Mouse (Mus musculus): Measurements from ENCODE around the gene Tctex1d4. TPM values are rescaled to one million over a fixed set of nuclear protein-coding genes. Genes with fewer than 3 reads are reported as not detected.
A peak's percentile ranks its signal among the peaks of the same experiment; 100 is the strongest.

Gene Tctex1d4
- polyA plus RNA-seq, 1 experiment from 2014 or later, result 0.24 TPM

DNA sequence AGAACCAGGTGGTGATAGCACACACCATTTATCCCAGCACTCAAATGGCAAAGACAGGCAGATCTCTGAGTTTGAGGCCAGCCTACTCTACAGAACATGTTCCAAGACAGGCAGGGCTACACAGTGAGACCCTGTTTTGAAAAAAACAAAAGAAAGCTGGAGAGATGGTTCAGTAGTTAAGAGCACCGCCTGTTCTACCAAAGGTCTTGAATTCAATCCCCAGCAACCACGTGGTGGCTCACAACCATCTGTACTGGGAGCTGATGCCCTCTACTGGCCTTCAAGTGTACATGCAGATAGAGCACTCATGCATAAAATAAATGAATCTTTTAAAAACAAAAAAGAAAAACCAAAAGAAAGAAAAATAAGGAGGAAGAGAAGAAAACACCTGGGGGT lies 12.6 kb downstream of the Tctex1d4 start:
- no peak overlapping the region for H3K27ac ChIP-seq
- no peak overlapping the region for H3K9ac ChIP-seq (ENCODE audit: low read depth, low read length)
- WGBS, result 5% methylated on average over 2 of the region's 2 CpGs
- no peak for ATAC-seq (replicated peaks; ENCODE audit: low FRiP score, low read depth)
- DNase-seq (ENCODE audit: low spot score), result peak; percentile 77
- no peaks in the 10 kb centered on the region for H3K4me1 ChIP-seq (replicated peaks; ENCODE audit: insufficient read depth, low read length)
- H3K27me3 ChIP-seq (ENCODE audit: insufficient read depth, low read length), result no peaks in the 10 kb centered on the region
- H3K4me3 ChIP-seq (replicated peaks; ENCODE audit: low read depth, low read length), result no peak overlapping the region
- H3K9me3 ChIP-seq (replicated peaks; ENCODE audit: low read length), result no peaks in the 10 kb centered on the region
- no peak overlapping the region for H3K4me2 ChIP-seq (ENCODE audit: low read length)
- no peaks in the 10 kb centered on the region for H3K36me3 ChIP-seq (ENCODE audit: insufficient read depth, low read length)
- peak; percentile 88 for TF ChIP-seq CTCF (IDR thresholded peaks at IDR 0.05; ENCODE audit: low read depth)

DNA sequence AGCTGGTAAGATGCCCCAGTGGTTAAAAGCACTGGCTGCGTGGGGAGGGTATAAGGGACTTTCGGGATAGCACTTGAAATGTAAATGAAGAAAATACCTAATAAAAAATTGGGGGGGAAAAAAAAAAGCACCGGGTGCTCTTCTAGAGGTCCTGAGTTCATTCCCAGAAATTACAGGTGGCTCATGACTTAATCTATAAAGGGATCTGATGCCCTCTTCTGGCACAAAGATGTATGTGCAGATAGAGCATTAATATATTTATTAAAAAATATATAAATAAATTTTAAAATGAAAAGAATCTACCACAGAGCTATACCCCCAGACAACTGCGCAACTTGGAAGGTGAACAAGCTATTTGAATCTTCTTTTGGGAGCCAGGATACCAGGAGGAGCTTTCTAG lies 14.0 kb downstream of the Tctex1d4 start:
- no peaks in the 10 kb centered on the region for H3K27me3 ChIP-seq (ENCODE audit: insufficient read depth, low read length)
- no peak overlapping the region for H3K4me2 ChIP-seq (ENCODE audit: low read length)
- no peak for DNase-seq (ENCODE audit: low spot score)
- H3K27ac ChIP-seq, result no peak overlapping the region
- H3K4me1 ChIP-seq (replicated peaks; ENCODE audit: insufficient read depth, low read length), result no peaks in the 10 kb centered on the region
- no peaks in the 10 kb centered on the region for H3K9me3 ChIP-seq (replicated peaks; ENCODE audit: low read length)
- no peaks in the 10 kb centered on the region for H3K36me3 ChIP-seq (ENCODE audit: insufficient read depth, low read length)
- H3K9ac ChIP-seq (ENCODE audit: low read depth, low read length), result no peak overlapping the region
- no peak for ATAC-seq (replicated peaks; ENCODE audit: low FRiP score, low read depth)
- WGBS, result 35% methylated on average over 4 of the region's 4 CpGs
- no peak overlapping the region for H3K4me3 ChIP-seq (replicated peaks; ENCODE audit: low read depth, low read length)
- TF ChIP-seq CTCF (IDR thresholded peaks at IDR 0.05; ENCODE audit: low read depth), result peak; percentile 63

DNA sequence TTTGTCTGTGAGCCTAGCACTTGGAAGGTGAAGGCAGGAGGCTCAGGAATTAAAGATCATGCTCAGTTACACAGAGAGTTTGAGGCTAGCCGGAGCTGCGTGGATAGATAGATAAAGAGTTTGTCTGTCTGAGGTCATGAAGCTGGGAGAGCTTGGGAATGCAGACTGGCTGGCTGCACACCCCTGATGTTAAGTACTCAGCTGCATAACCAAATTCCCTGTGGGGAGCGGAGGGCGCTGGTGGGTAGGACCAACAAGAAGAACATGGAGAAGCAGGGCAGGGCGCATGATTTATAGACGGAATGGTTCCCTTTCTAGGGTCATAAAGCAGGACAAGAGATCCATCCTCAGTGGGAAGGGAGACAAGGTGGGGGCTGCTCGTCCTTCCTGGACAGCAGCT lies 16.4 kb downstream of the Tctex1d4 start:
- no peak for ATAC-seq (replicated peaks; ENCODE audit: low FRiP score, low read depth)
- Histone ChIP-seq H3K27ac (no peak overlapping the region), H3K4me1 (replicated peaks; ENCODE audit: insufficient read depth, low read length) (no peaks in the 10 kb centered on the region), H3K27me3 (ENCODE audit: insufficient read depth, low read length) (no peaks in the 10 kb centered on the region), H3K36me3 (ENCODE audit: insufficient read depth, low read length) (no peaks in the 10 kb centered on the region), H3K4me2 (ENCODE audit: low read length) (no peak overlapping the region), H3K4me3 (replicated peaks; ENCODE audit: low read depth, low read length) (no peak overlapping the region), H3K9ac (ENCODE audit: low read depth, low read length) (no peak overlapping the region), H3K9me3 (replicated peaks; ENCODE audit: low read length) (no peaks in the 10 kb centered on the region)
- TF ChIP-seq CTCF (IDR thresholded peaks at IDR 0.05; ENCODE audit: low read depth), result no peak
- 31% methylated on average over 7 of the region's 7 CpGs for WGBS
- no peak for DNase-seq (ENCODE audit: low spot score)

DNA sequence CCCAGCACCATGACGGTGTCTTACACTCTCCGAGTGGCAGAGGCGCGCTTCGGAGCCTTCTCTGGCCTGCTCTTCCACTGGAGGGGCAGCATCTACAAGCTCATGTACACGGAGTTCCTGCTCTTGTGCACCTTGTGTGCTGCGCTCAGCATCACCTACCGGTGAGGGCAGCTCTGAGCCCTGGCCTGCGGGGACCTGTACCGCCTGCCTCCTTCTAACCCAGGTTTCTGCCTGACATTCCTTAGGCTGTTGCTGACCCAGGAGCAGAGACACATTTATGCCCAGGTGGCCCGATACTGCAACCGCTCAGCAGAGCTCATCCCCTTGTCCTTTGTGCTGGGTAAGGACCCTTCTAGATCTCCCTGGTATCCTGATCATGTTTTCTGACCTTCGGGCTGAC lies 18.7 kb downstream of the Tctex1d4 start:
- no peaks in the 10 kb centered on the region for H3K9me3 ChIP-seq (replicated peaks; ENCODE audit: low read length)
- DNase-seq (ENCODE audit: low spot score), result no peak
- H3K27ac ChIP-seq, result no peak overlapping the region
- H3K4me3 ChIP-seq (replicated peaks; ENCODE audit: low read depth, low read length), result no peak overlapping the region
- ATAC-seq (replicated peaks; ENCODE audit: low FRiP score, low read depth), result no peak
- no peaks in the 10 kb centered on the region for H3K36me3 ChIP-seq (ENCODE audit: insufficient read depth, low read length)
- 92% methylated on average over 13 of the region's 13 CpGs for WGBS
- H3K4me1 ChIP-seq (replicated peaks; ENCODE audit: insufficient read depth, low read length), result no peaks in the 10 kb centered on the region
- H3K27me3 ChIP-seq (ENCODE audit: insufficient read depth, low read length), result no peaks in the 10 kb centered on the region
- TF ChIP-seq CTCF (IDR thresholded peaks at IDR 0.05; ENCODE audit: low read depth), result no peak
- no peak overlapping the region for H3K4me2 ChIP-seq (ENCODE audit: low read length)
- H3K9ac ChIP-seq (ENCODE audit: low read depth, low read length), result no peak overlapping the region

DNA sequence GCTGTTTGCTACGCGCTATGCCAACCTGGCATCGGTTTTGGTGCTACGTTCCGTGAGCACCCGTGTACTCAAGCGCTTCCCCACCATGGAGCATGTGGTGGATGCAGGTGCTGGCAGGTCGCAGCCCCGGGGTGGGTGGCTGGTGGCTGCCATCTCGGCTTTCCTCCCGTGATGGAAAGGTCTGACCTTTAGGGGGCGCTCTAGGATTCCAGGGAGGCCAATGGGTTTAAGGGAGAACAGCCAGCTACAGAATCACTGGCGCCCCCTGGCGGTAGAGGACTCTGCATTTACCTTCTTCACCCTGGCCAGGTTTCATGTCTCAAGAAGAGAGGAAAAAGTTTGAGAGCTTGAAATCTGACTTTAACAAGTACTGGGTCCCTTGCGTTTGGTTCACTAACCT lies 19.6 kb downstream of the Tctex1d4 start:
- Histone ChIP-seq H3K4me3 (replicated peaks; ENCODE audit: low read depth, low read length) (no peak overlapping the region), H3K36me3 (ENCODE audit: insufficient read depth, low read length) (peaks cover 5% of the 10 kb centered on the region), H3K27ac (no peak overlapping the region), H3K9ac (ENCODE audit: low read depth, low read length) (no peak overlapping the region), H3K27me3 (ENCODE audit: insufficient read depth, low read length) (no peaks in the 10 kb centered on the region), H3K4me1 (replicated peaks; ENCODE audit: insufficient read depth, low read length) (no peaks in the 10 kb centered on the region), H3K9me3 (replicated peaks; ENCODE audit: low read length) (no peaks in the 10 kb centered on the region), H3K4me2 (ENCODE audit: low read length) (no peak overlapping the region)
- WGBS, result 36% methylated on average over 15 of the region's 15 CpGs
- ATAC-seq (replicated peaks; ENCODE audit: low FRiP score, low read depth) (peak; percentile 23; the same call in 1 of the 2 replicates), DNase-seq (ENCODE audit: low spot score) (peak; percentile 92)
- peak; percentile 98 for TF ChIP-seq CTCF (IDR thresholded peaks at IDR 0.05; ENCODE audit: low read depth)

DNA sequence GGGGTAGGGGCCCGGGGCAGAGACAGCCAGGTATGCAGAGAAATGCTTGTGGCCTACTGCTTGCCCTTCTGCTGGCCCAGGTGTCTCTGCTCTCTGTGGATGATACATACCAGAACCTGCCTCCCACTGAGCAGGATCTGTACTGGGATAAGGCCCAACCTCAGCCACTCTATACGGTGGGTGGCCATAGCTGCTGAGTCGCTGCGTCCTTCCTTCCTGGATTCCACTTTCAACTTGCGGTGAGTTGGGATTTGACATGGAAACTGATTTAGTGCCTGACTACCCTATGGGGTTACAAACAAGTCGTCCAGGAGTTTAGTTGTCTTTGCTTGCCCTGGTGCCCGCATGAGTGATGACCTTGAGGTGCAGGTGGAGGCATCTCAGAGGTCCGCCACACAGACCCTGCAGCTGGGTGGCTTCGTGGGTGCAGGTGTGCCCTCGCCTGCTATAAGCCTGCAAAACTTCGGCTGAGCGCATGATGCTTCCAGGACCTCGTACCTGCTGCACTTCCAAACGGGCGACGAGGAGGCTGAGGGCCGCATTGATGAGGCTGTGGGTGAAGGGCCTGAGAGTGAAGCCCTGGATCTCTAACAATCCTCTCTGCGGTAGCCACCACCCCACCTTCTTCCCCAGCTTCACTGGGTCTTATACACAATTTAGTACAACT lies 21.6 kb downstream of the Tctex1d4 start:
- Histone ChIP-seq H3K4me3 (replicated peaks; ENCODE audit: low read depth, low read length) (no peak overlapping the region), H3K27me3 (ENCODE audit: insufficient read depth, low read length) (no peaks in the 10 kb centered on the region), H3K4me2 (ENCODE audit: low read length) (no peak overlapping the region), H3K36me3 (ENCODE audit: insufficient read depth, low read length) (peaks cover 22% of the 10 kb centered on the region), H3K9me3 (replicated peaks; ENCODE audit: low read length) (no peaks in the 10 kb centered on the region), H3K27ac (no peak overlapping the region), H3K9ac (ENCODE audit: low read depth, low read length) (no peak overlapping the region), H3K4me1 (replicated peaks; ENCODE audit: insufficient read depth, low read length) (no peaks in the 10 kb centered on the region)
- WGBS, result 63% methylated on average over 18 of the region's 18 CpGs
- DNase-seq (ENCODE audit: low spot score) (no peak), ATAC-seq (replicated peaks; ENCODE audit: low FRiP score, low read depth) (no peak)
- TF ChIP-seq CTCF (IDR thresholded peaks at IDR 0.05; ENCODE audit: low read depth), result no peak

DNA sequence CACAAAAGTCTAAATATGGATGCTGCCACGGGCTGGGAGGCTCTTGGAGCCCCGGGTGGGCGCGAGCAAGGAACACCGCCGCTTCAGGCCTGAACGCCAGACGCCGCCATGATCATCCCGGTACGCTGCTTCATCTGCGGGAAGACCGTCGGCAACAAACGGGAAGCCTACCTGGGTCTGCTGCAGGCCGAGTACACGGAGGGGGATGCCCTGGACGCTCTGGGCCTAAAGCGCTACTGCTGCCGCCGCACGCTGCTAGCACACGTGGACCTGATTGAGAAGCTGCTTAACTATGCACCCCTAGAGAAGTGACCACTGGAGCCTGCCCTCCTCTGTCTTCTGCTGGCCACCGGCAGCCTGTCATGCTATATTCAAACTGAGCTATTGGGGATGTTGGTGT lies 22.2 kb downstream of the Tctex1d4 start:
- Histone ChIP-seq H3K9me3 (replicated peaks; ENCODE audit: low read length) (no peaks in the 10 kb centered on the region), H3K4me2 (ENCODE audit: low read length) (no peak overlapping the region), H3K4me3 (replicated peaks; ENCODE audit: low read depth, low read length) (no peak overlapping the region), H3K9ac (ENCODE audit: low read depth, low read length) (no peak overlapping the region), H3K36me3 (ENCODE audit: insufficient read depth, low read length) (peaks cover 25% of the 10 kb centered on the region), H3K27ac (no peak overlapping the region), H3K27me3 (ENCODE audit: insufficient read depth, low read length) (no peaks in the 10 kb centered on the region), H3K4me1 (replicated peaks; ENCODE audit: insufficient read depth, low read length) (peaks cover 3% of the 10 kb centered on the region; the same call in 1 of the 2 replicates)
- DNase-seq (ENCODE audit: low spot score) (no peak), ATAC-seq (replicated peaks; ENCODE audit: low FRiP score, low read depth) (no peak)
- no peak for TF ChIP-seq CTCF (IDR thresholded peaks at IDR 0.05; ENCODE audit: low read depth)
- WGBS, result 70% methylated on average over 24 of the region's 24 CpGs

All from kidney, postnatal 0 days (tissue).